Mouse (Mus musculus) skeletal muscle tissue, adult 2 months (tissue): ENCODE results near the gene Zan.

Experiments
- DNase-seq: peaks from one replicate; pipeline ENCODE4 v3.0.0-alpha.2; 2012; ENCODE audit warnings: low read depth, low spot score

Gene Zan

DNA sequence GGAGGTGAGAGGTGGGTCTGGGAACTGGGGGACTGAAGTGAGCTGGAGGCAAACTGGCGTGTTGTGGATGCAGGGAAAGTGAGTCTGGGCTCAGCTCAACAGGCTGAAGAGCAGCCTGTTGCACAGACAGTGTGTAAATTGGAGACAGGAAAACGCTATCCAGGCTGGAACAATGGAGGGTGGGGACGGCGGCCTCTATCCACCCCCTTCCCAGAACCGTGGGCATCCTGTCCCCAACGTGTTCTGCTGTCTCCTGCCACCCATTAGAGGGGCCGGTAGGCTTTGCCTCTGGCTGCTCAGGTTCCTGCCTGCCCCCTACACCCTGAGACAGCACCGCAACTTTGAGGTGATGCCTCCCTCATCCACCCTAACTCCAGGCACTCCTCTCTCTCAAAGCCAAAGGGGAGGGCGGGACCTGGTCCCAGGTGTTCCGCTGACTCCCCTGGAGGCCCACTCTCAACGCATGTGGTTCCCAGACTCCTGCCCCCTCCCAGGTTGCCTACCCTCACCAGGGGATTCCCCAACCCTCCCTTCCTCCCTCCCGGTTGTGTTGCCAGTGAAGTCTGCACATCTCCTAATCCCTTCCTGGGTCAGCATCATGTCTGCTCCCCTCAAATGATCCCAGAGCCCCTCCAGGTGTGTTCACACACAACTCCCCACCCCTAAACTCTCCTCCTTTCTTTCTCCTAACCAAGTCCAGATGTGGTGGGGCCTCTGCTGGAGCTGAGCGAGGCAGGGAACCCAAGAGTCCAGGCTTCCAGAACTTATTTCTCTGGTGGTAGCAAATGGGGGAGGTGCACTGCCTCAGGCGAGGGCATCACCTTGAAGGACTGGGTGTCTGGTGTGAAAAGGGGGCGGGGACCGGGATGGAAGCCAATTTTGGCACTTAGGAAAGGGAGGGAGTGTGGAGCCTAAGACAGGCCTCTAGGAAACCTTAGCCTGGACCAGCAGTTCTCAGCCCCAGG, 124.6 kb downstream of the Zan start:
- no peak for DNase-seq

DNA sequence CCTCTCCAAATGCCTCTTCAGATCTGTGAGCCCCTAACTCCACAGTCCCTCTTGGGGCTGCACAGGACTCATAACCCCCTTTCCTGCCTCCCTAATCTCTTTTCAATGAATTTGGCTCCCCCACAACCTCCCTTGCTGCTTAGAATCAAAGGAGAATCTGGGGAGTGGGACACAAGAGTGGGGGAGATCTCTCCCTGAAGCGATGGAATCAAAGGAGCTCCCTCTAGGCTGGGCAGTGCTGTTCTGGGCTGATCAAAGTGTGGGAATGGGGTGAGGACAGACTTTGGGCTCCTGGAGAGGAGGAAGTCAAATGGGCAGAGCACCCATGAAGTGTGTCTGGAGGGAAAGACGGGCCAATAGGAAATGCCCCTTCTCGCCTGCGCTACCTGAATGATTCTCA, 125.5 kb downstream of the Zan start:
- DNase-seq: no peak

DNA sequence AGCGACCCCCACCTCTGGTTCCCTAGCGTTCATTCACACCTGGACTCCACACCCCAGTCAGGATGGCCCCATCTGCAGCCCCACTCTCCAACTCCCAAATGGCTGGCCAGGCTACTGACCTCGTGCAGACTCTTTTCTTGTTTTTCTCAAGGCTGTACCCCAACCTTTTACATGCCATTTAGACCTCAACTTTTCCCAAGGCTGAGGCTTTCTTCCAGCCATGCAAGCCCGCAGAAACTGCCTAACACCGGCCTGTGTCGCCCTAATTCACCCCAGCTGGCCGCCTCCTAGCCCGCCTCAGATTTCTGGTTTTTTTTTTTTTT, 125.8 kb downstream of the Zan start:
- no peak for DNase-seq

DNA sequence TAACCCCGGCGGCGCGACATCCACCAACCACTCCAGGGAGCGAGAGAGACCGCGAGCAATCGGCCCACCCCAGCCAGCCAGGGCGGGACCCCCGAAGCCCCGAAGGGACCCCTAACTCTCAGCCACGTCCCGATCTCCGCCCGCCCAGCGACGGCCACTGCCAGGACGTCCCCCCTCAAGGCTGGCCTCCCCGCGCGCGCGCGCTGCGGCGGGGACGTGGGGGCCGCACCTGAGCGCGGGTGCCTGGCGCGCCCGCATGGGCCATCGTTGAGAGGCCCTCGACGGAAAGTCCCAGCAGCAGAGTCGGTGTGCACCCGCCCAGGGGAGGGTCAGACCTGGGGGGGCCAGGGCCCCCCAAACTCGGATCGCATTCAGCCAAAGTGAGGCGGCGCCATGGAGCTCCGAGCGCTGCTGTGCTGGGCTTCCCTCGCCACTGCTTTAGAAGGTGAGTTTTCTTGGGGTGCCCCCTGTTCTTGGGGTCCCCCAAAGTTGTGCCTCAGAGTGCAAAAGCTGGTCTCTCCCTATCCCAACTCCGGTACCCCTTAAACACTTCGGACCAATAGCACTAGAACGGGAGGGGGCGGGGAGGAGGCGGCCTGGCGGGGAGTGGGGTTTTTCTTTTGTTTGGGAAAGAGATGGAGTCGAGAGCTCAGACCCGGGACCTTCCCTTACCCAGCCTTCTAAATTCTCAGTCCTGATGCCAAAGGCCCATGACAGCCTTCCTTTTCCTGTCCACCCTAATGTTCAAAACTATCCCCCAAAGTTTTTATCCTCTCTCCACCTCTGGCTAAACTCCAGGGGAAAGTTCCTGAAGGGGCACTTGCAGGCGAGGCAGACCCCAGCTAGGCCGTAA, 126.4 kb downstream of the Zan start:
- DNase-seq: no peak

DNA sequence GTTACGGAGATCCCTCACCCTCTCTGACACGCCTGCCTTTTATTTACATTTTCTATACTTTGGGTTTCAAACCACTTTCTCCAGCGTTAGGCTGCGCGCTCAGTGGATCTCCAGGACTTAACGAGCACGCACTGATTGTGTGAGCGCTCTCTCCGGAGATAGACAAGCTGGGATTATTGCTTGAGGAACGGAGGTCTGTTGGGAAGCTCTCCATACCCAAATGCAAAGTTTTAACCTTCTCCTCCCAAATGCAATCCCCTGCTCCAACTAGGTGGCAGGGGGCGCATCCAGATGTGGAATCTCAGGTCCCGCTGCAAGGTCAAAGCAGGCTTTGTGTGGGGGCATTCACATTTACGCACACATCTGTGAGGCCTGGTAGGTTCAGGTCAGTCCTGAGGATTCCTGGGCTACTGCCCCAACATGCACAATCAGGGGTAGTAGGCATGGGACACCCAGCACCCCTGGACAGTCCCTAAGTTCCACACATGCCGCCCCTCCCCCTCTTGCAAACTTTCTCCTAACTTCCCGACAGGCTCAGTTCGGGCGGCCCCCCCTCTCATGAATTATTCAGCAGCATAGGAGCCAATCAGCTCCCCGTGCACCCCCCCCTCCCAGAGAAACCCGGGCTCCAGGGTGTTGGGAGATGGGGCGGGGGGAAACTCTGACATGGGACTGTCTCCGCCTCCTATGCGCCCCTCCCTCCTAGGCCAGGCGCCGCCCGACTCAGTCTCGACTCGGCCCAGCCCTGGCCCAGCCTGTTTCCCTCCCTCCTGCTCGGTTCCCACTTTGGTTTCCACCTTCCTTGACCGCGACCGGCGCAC, 127.3 kb downstream of the Zan start, which contains the start of gene Ephb4:
Ephb4 (plus strand) TSS at position 726 of the 821 bp plus-strand sequence.
- peak; percentile 86 for DNase-seq

DNA sequence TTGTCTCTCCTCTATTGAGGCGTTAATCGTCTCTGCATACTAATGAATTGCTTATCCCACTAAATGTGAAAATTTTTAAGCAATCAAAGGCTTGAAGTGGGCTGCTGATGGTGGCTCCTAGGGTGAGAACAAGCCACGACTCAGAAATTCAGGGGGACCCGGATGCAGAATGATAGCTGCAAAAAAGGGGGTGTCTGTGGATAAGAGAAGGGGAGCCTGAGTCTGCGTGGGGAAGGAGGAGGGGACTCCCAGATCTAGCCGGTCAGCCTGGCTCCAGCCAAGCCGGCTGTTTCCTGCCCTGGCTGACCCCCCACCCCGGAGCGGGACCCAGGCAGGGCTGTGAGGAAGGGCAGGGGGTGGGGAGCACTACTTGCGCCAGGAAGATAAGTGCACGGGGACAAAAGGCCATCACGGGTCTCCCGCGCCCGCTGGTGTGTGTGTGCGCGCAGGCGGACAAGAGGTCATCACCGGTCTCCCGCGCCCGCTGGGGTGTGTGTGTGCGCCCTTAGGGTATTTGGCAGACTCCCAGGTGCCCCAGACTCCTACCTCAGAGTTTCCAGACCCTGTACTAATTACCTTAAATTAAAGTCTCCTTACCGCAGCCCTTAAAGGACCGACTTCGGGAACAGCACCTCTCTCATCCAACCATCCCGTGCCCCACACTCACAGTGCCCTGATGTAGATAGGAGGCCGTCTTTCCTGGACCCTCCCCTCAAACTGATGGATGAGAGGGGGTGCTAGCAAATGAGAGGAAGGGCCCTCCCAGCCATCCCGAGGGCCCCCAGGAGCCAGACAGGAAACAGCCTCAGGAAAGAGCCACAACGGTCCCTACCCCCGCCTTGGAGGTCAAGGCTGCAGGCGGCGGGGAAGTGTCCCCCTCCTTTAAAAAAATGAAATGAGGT, 128.1 kb downstream of the Zan start:
- no peak for DNase-seq

DNA sequence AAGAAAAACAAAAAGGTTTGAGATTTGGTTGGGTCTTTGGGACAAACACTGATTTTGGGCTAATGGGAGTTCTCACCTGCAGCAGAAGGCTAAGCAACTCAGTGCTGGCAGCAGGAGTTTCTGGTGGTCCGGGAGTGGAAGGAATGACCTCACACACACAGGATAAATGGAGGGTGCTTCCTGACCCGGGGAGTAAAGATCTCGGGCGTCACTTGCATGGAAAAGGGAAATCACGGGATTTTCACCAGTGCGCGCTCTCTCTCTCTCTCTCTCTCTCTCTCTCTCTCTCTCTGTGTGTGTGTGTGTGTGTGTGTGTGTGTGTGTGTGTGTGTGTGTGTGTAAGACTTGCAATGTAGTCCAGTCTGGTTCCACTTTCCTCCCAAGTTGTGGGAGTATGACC, 129.0 kb downstream of the Zan start:
- DNase-seq: no peak

DNA sequence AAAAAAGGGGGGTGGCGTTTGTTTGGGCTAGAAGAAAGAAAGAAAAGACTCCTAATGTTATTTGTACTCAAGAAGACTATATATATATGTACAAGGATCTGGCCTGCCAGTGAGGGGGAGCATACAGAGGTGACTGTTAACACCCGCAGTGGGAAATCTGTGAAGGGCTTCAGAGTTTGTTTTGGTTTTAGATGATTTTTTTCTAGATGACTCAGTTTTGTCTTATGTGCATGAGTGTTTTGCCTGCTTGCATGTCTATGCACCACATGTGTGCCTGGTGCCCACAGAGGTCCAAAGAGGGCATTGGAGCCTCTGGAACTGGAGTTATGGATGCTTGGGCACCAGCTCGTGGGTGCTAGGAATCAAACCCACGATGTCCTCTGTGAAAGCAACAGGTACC, 129.9 kb downstream of the Zan start:
- DNase-seq: no peak

DNA sequence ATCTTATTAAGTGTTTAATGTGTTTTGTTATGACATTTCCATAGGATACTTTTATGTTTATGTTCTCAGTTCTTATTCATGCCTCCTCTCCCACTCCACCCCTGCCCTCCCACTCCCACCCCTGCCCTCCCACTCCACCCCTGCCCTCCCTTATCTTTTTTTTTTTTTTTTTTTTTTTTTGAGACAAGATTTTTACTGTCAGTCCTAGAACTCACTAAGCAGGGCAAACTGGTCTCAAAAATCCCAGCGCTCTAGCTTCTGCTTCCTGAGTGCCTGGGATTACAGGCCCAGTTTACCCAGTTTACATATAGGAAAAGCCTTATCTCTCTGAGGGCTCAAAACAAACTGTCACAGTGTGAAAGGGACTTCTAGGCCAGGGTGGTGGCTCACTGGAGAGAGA, 130.5 kb downstream of the Zan start:
- no peak for DNase-seq

DNA sequence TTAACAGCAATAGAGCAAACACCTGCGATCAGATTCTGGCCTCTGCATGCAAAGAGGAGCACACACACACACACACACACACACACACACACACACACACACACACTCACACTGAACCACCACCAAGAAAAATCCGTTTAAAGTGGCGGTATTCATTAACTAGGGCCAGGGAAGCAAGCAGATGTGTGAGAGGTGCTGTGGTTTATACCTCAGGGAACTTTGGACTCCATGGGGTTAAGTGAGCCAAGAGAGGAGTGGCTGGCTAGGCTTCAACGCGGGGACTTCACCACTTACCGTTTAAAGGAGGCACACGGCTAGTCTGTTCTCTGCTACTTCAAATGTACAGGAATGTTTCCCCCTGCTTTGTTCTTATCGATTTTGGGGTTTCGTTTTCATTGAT, 131.0 kb downstream of the Zan start:
- no peak for DNase-seq

DNA sequence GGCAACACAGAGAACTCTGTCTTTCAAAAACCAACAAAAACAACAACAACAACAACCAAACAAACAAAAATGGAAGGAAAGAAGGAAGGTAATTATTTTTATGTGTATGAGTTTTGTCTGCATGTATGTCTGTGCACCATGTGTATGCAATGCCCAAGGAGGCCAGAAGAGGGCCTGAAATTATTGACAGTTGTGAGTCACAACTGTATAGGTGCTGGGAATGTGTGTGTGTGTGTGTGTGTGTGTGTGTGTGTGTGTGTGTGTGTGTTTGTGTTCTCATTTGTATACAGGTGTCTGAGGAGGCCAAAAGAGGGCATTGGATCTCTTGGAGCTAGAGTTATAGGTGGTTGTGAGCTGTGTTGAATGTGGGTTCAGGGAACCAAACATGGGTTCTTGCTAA, 133.0 kb downstream of the Zan start:
- no peak for DNase-seq

DNA sequence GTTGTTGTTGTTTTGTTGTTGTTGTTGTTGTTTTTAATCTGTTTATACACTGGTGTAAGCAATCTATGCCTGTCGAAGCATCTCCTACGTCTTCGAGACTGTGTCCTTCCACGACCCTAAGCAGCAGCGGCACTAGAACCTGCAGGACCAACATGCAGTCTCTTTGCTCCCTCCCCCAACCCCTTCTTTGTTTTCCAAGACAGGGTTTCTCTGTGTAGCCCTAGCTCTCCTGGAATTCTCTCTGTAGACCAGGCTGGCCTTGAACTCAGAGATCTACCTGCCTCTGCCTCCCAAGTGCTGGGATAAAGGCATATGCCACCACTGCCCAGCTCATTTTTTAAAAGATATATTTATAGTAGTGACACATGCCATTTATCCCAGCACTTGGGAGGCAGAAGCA, 133.5 kb downstream of the Zan start:
- DNase-seq: no peak

DNA sequence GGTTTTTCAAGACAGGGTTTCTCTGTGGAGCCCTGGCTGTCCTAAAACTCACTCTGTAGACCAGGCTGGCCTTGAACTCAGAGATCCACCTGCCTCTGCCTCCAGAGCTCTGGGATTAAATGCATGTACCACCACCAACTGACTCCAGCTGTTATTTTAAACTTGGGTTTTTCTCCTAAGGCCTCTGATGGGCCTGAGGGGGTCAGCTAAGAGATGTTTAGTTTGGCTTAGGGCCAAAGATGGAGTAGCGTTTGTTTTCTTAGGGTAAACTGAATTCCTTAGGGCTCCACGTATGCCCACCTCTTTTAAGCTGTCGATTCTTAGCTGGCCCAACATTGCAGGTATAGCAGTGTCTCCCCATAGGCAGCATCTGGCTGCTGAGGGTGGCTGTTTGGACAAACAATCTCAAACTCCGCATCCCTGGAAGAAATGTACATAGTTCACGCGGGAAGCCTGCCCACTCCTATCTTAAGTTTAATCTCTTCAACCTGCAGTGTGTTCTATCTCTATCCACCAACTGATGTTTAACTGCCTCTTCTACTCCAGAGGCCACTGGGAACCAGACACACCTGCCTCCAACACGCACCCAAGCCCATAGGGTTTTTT, 134.4 kb downstream of the Zan start:
- DNase-seq: no peak

DNA sequence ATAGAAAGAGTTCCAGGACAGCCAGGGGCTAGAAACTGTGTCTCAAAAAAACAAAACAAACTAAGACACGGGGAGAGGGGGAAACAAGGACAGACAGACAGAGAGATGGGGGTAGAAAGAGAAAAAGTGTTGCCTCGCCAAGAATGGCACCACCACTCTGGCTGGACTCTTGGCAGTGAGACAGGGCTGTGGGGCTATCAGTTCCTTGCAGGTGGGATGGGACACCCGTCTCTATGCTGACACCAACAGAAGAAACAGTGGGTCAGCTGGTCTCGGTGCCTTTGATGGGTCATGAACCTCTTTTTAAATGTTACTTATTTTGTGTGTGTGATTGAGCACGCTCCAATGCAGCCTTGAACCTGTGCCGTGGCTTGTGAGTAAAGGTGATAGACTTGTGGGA, 136.6 kb downstream of the Zan start:
- DNase-seq: no peak

DNA sequence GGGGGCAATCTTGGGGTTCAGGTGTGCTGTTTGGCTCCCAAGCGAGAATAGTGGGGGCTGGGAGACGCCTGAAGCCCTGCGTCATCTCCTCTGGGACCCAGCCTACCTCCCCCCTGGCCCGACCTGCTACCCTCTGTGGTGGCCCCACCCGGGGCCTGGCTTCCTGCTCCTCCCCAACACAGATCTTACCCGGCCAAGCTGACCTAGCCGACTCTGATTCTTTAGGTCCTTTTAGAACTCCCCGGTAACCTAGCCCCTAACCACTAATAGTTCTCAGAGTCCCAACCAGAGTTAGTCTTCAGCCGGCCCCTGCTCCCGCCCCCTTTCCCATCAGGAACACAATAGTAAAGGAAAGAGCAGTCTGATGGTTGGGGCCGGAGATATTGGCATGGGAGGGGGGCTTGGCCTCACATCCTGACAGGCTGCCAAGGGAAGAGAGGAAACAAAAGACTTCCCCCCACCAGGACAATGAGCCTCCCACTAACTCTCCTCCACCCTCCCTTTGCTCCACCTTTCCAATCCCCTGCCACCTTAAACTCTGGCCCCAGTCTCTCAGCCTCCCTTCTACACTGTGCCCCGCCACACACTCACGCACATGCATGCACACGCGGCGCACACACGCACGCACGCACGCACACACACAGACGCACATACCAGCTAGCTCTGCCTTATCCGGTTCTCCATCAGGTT, 137.4 kb downstream of the Zan start:
- peak; percentile 21 for DNase-seq

DNA sequence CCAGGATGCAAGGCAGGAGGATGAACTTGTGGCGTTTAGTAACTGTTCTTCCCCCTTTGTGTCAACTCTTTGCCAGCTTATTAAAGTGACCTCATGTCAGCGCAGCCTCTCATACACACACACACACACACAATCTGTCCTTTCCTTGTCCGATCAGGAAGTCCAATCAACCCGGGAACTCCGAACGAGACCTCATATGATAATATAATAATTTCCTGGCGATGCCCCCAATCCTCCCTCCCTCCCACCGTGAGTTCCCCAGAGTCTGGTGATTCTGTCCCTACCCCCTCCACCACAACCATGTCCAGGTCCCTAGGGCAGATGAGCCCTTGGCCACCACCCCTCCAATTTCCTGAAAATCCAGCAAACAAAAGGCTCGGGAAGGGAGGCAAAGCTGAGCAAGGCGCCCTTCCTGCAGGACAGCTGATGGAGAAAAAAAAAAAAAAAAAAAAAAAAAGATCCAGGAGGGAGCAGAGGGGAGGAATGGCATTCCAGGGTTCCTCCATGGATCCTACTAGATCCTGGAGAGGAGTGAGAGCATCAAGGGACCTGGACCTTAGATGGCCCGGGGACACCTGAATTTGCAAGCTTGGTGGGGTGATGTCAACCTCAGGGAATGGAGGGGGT, 138.1 kb downstream of the Zan start:
- peak; percentile 53 for DNase-seq

DNA sequence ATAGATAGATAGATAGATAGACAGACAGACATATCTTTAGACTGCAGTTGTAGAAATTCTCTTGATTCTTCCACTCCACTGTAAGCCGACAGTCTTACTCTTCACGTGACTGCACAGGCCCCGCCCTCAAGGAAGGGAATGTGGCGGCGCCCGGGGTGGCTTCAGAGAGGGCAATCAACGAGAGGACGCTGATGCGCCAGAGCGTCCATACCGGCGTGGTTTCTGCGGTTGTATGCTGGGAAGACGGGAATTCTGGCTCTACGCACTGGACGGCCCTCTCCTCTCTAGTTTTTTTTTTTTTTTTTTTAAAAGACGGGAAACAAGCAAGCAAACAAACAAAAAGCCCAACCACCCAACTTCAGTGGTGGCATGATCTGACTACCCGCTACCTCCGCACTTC, 138.6 kb downstream of the Zan start:
- DNase-seq: peak; percentile 90

DNA sequence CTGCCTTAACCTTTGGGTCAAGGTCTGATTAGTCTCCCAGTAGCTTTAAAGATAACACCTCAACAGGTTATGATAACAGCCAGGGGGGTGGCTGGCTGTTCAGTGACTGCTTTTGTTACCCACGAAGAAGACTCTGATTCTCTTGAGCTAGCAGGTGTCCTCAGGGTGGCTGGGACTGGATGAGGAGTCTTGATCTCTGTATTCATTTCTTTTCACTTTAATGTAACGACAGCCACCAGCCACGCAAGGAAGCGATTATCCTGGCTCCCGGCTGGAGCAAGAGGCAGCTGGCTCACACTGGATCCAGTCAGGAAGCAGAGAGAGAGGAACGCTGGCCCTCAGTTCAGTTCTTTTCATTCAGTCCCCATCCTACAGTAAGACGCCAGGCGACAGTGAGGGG, 139.7 kb downstream of the Zan start:
- DNase-seq: no peak

DNA sequence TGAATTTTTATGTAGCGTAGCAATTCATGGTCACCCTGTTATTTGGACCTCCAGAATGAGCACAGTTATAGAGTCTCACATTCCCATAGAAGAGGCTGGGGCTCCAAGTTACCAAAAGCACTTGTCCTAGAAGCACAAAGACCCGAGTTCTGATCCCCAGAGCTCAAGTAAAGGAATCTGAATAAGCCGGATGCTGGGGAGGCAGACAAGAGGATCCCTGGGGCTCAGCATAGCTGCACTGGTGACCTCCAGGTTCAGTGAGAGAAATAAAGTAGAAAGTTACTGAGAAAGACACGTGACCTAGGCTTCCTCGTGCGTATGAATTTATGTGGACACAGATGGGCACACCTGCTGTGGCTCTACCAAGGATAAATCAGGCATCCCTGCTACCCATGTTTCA, 141.8 kb downstream of the Zan start:
- no peak for DNase-seq
